Mouse (Mus musculus) heart, adult 18-20 months (tissue): ENCODE data around the gene Rpl18a. TPM values are rescaled to one million over a fixed set of nuclear protein-coding genes. Genes with fewer than 3 reads are reported as not detected.
A peak's percentile ranks its signal among the peaks of the same experiment; 100 is the strongest.

Source experiments
- DNase-seq, 2 experiments: peaks; one replicate each; pipeline ENCODE4 v3.0.0; 2021 to 2022; ENCODE audit warnings: mixed read lengths in 1 of 2
- microRNA-seq, 2 experiments: library from miRNA; unstranded; fragments of <30 nt; microRNA quantifications; one replicate each; pipeline ENCODE4 v1.2.0; 2022
- total RNA-seq, 2 experiments: library from RNA; stranded (reverse); gene quantifications; 2 replicates each; pipeline ENCODE4 v1.2.3; 2021

The Rpl18a gene
- total RNA-seq, 2 experiments from 2014 or later, result 1,029 to 1,075 TPM

DNA sequence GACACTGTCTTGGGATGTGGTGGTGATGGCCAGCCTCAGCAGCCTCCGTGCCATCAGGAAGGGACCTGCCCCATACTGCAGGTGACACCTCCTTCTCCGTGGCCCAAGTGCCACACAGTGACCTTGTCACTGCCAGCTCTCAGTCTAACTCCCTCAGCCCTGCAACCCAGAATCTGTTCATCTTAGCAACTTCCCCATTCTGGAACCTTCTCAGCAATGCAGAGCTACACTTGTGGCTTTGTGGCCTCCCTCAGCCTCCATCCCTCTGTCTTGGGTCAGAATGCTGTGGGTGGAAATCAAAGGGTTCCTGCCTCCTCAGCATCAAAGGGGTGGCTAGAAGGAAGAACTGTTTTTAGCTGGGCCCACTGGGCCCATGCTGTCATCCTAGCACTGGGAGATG lies 43.3 kb downstream of the Rpl18a start:
- DNase-seq, result no peak

DNA sequence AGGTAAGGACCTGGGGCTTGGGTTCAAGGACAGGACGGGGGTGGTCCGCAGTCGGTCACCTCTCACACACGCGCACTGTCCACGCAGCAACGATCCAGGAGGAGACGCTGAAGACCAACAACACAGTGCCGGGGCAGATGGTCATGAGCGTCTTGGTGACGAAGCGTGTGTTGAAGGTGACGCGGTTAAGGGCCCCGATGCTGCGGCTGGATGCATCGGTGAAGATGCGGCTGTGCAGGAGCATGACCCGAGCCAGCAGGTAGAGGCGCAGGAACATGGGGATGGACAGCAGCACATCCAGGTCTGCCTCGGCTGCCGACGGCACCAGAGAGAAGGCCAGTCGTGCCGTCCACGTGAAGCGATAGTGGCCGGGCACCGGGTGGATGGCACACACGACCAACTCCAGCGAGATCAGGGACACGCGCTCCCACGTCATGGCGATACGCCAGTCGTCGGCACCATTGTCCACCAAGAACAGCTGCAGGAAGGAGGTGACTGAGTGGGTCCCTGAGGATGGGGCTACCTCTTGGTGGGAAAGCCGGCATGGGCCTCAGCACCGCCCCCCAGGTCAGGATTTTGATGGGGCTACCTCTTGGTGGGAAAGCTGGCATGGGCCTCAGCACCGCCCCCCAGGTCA lies 44.5 kb downstream of the Rpl18a start:
- DNase-seq, result no peak

DNA sequence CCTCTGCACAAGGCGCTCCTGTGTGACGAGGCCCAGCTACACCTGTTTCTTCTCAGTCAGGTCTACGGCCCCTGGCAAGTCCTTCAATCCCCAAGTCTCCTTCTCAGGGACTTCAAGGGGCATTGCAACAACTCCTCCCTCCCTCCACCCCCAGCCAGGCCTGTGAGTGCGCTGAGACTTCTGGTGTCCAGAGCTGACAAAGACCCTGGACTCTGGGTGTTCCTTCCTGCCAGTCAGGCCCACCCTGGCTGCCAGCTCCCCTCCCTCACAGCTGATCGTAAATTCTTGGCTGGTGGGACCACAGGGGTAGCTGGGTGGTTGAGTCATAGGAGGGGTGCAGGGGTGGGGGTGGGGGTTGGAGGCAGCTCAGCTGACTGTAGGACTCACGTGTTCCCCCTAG lies 45.4 kb downstream of the Rpl18a start:
- DNase-seq, result no peak

DNA sequence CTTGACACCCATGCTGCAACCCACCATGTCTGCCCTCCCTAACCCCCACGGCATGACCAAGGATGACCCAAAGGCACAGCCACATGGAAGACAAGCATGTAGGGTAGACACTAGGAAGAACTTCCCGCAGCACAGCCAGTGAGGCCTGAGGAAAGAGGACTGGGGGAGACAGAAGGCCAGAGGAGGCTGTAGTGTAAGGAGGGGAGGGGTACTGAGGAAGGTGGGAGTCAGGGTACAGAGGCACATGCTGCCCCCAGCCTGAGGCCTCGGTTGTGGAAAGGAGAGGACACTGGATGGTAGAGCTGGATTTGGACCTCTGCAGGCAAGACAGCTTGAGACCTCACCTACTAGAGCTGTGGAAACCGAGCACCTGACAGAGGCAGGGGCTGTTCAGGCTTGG lies 46.3 kb downstream of the Rpl18a start:
- DNase-seq, result no peak

DNA sequence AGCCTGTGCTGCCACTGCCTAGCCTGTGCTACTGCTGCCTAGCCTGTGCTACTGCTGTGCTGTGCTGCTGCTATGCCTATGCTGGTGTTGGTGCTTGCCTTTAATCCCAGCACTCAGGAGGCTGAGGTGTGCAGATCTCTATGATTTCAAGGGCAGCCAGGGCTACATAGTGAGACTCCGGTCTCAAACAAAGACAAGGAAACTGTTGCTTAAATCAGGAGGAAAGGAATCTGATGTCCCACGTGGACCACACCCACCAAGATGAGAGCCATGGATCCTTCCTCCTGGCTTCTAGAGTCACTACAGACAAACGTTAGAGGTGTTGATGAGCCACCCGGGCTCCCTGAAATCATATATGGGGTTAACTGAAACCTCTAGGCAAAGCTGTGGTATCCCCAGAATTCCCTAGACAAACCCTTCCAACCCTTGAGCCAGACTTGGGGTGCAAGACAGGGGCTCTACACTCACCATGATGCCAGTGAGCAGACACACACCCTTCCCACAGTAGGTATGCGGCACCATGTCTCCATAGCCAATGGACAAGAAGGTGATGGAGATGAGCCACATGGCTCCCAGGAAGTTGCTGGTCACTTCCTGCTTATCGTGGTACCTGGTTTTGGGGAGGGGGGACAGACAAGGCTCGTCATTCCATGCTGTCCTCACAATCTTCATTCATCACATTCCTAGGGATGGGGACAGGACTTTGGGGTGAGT lies 46.9 kb downstream of the Rpl18a start:
- no peak for DNase-seq

DNA sequence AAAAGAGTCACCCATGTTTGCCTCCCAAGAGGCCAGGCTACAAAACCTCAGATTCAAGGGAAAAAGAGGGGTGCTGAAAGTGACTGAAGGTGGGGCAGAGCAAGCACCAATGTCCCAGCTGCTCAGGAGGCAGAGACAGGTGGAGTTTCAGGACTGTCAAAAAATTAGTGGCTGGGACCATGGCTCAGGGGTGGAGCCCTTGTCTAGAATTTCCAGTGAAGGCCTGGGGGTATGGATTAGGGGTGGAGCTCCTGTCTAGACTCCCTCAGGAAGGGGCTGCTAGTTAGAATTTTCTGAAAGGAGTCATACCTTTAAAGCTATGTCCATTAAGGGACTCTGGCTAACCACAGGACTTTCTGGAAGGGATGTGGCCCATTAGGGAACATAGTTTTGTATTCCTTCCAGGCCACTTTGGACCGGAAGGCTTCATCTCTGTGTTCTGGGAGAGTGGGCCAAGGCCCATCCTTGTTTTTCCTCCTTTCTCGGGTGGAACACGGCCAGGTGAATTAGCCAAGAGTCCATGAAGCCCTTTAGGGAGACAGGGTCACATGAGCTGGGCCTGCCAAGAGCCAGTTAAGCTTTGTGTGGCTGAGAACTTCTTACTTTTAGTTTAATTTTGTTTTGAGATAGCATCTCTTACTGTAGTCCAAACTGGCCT lies 47.8 kb downstream of the Rpl18a start:
- peak; percentile 75 to 86 for DNase-seq

DNA sequence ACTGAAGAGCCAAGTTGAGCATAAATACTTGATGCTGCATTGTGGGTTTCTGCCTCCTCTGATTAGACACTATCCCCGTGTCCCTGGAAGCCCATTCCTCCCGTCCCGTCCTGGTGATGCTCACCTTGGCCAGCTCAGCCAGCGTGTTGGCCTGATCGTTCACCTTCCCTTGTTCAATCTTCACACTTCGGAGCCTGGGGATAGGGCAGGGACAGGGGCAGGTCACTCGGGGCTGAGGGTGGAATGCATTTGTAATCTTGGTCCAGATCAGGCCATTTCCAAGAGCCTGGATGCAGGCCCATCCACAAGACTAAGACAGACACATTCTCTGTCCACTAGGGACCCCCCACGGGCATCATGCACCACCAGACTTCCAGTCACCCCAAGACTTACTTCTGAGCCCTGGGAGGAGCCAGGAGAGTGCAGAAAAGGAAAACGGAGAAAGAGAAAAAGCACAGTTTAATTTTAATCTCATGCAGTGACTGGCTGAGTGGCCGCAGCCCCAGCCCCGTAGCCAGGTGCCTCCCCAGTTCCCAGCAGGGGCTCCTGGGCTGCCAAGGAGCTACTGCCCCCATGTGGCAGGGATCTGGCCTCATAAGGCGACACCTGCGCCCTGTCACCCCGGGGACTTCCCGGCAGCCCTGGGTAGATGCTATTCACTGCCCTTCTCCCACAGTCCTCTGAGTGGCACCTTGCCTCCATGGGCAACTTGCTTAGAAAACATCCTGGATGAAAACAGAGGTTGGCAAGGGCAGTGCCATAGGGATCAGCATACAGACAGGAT lies 50.6 kb downstream of the Rpl18a start:
- no peak for DNase-seq

DNA sequence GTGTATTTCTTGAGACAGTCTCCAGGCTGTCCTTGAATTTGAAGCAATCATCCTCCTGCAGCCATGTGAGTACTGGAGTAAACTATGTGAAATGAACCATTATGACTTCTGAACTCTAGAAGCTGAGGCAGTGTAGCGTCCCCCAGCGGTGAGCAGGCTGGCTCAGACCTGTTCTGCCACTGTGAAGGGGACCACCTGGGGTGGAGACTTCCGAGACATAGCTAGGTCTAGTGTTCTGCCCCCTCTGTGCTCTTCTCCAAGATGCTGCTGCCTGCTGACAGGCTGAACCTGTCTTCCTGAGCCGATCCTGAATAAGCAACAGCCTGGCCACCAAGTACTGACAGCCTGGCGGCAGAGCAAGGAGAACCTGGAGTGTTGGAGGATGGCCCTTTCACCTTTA lies 52.1 kb downstream of the Rpl18a start:
- no peak for DNase-seq

Small RNA genes within 50 kb of the gene (microRNA-seq; reads per million reads assigned to microRNA genes)
- gene Mir1969 (0 to 0.38 reads per million in 2 experiments), gene Mir7067 (0.54 to 0.76 reads per million in 2 experiments)

Other genes starting within 250 kb of the Rpl18a start
- 10 to 100 TPM; 40.5 to 41.1 TPM for gene Pgpep1, start 237.0 kb downstream of the Rpl18a start, total RNA-seq
- 10 to 100 TPM; 66.7 to 73.1 TPM for gene Lsm4, start 224.2 kb downstream of the Rpl18a start, total RNA-seq
- gene Jund, start 198.5 kb downstream of the Rpl18a start, total RNA-seq, result 100 to 1,000 TPM; 129 to 138 TPM
- gene Iqcn, start 194.0 kb downstream of the Rpl18a start, total RNA-seq, result under 1 TPM in 1 of 2 experiments, not detected in 1; 0.05 TPM
- gene Gm3336, start 178.9 kb downstream of the Rpl18a start, total RNA-seq, result not detected
- gene Pde4c, start 173.7 kb downstream of the Rpl18a start, total RNA-seq, result 1 to 10 TPM; 1.4 to 2.0 TPM
- 10 to 100 TPM; 40.3 to 49.2 TPM for gene Rab3a, start 142.7 kb downstream of the Rpl18a start, total RNA-seq
- 10 to 100 TPM; 26.9 to 27.5 TPM for gene Mpv17l2, start 136.5 kb downstream of the Rpl18a start, total RNA-seq
- gene Pik3r2, start 120.7 kb downstream of the Rpl18a start, total RNA-seq, result 10 to 100 TPM; 19.7 to 21.4 TPM
- gene Mast3, start 92.4 kb downstream of the Rpl18a start, total RNA-seq, result 1 to 10 TPM; 6.8 to 9.8 TPM
- under 1 TPM; 0.15 to 0.31 TPM for gene Il12rb1, start 89.0 kb downstream of the Rpl18a start, total RNA-seq
- gene Arrdc2, start 57.7 kb downstream of the Rpl18a start, total RNA-seq, result 10 to 100 TPM; 14.8 to 29.0 TPM
- gene Kcnn1, start 34.2 kb downstream of the Rpl18a start, total RNA-seq, result 10 to 100 TPM; 13.7 to 14.4 TPM
- 10 to 100 TPM; 42.4 to 46.2 TPM for gene Ccdc124, start 23.5 kb downstream of the Rpl18a start, total RNA-seq
- not detected for gene Slc5a5, start 4.7 kb downstream of the Rpl18a start, total RNA-seq
- 10 to 100 TPM; 18.9 to 19.8 TPM for gene Map1s, start 8.5 kb upstream of the Rpl18a start, total RNA-seq